8 mouse cellular contexts compared by ENCODE assay signal in genomic region chr2:72740391-72741361, GRCm38 (mm10).
DNase-seq lines count a peak whose midpoint lies in the region; ATAC-seq lines count a peak whose summit lies in the region.

No protein-coding gene starts in this region.

- WGBS in embryonic facial prominence, embryonic 10.5 days: 59% methylated on average over 22 of the region's 22 CpGs
- 26% methylated on average over 22 of the region's 22 CpGs for WGBS in heart, embryonic 15.5 days

- peak; percentile 28 for DNase-seq in R1 (ENCODE audit: low read depth, low spot score)
- peak; percentile 66 for DNase-seq in embryonic facial prominence, embryonic 10.5 days (ENCODE audit: low spot score)
- peak; percentile 27 for DNase-seq in kidney, postnatal 10 days
- no peak for DNase-seq in spleen, postnatal 14 days (ENCODE audit: low spot score in 2 of 2)
- DNase-seq in layer of hippocampus, postnatal 25 days (ENCODE audit: extremely low spot score in 1 of 2, low spot score in 1 of 2): no peak
- DNase-seq in right cerebral cortex, postnatal 36 days (ENCODE audit: low spot score in 2 of 2): no peak

- peaks cover 27% of the 10 kb centered on the region for H3K4me1 ChIP-seq in embryonic facial prominence, embryonic 10.5 days
- peaks cover 13% of the 10 kb centered on the region for H3K4me1 ChIP-seq in heart, embryonic 15.5 days (replicated peaks)

- peak overlapping the region; percentile 59 for H3K4me2 ChIP-seq in heart, embryonic 15.5 days

- peak; percentile 57 for ATAC-seq in heart, embryonic 15.5 days (replicated peaks; ENCODE audit: insufficient number of reproducible peaks, insufficient read depth, low FRiP score, low read depth)
- ATAC-seq in megakaryocyte progenitor cell, adult 5-6 weeks (replicated peaks; ENCODE audit: poor library complexity): peak; percentile 4; the same call in 1 of the 2 replicates

- H3K27me3 ChIP-seq in embryonic facial prominence, embryonic 10.5 days (replicated peaks; ENCODE audit: low read depth, poor library complexity, severe bottlenecking): no peaks in the 10 kb centered on the region
- H3K27me3 ChIP-seq in heart, embryonic 15.5 days: no peaks in the 10 kb centered on the region

- H3K27ac ChIP-seq in embryonic facial prominence, embryonic 10.5 days (replicated peaks): no peak overlapping the region
- H3K27ac ChIP-seq in heart, embryonic 15.5 days: peak overlapping the region; percentile 43; the same call in 1 of the 2 replicates

- peak overlapping the region; percentile 25; the same call in 1 of the 2 replicates for H3K4me3 ChIP-seq in embryonic facial prominence, embryonic 10.5 days
- peak overlapping the region; percentile 29 for H3K4me3 ChIP-seq in heart, embryonic 15.5 days

- H3K9me3 ChIP-seq in embryonic facial prominence, embryonic 10.5 days: no peaks in the 10 kb centered on the region
- H3K9me3 ChIP-seq in heart, embryonic 15.5 days (replicated peaks): no peaks in the 10 kb centered on the region

- H3K9ac ChIP-seq in heart, embryonic 15.5 days: peak overlapping the region; percentile 19; the same call in 1 of the 2 replicates

- no peaks in the 10 kb centered on the region for H3K36me3 ChIP-seq in embryonic facial prominence, embryonic 10.5 days (replicated peaks)
- no peaks in the 10 kb centered on the region for H3K36me3 ChIP-seq in heart, embryonic 15.5 days

Comparison
In these comparisons a context has a peak if more than half of its experiments do, and no peak if none do; other contexts are left out.
1. DNase-seq: peak in R1 (single experiment), embryonic facial prominence, embryonic 10.5 days (single experiment) and kidney, postnatal 10 days (single experiment); none in spleen, postnatal 14 days (0 of 2), layer of hippocampus, postnatal 25 days (0 of 2) and right cerebral cortex, postnatal 36 days (0 of 2).